Mouse (Mus musculus) midbrain, embryonic 12.5 days (tissue): Measurements from ENCODE around the gene Irf2bp1. TPM values are rescaled to one million over a fixed set of nuclear protein-coding genes. Genes with fewer than 3 reads are reported as not detected.

Experiments
- ATAC-seq: fragments of 200-750 bp; cut with Nextera tagmentation; 2 replicates; pipeline ENCODE4 v1.8.0; 2017; ENCODE audit warnings: low read depth, moderate TSS enrichment, moderate library complexity; ENCODE audit not compliant: low FRiP score
- H3K27ac ChIP-seq: fragments of 300-500 bp; sonication (generic); replicated peaks from 2 replicates; pipeline ENCODE4 v1.5.1; 2016; ENCODE audit warnings: mild to moderate bottlenecking
- H3K27me3 ChIP-seq: fragments of 300-500 bp; sonication (generic); 2 replicates; pipeline ENCODE4 v1.6.1; 2016; ENCODE audit warnings: mild to moderate bottlenecking
- H3K36me3 ChIP-seq: fragments of 300-500 bp; sonication (generic); 2 replicates; pipeline ENCODE4 v1.6.1; 2016
- H3K4me1 ChIP-seq: fragments of 300-500 bp; sonication (generic); 2 replicates; pipeline ENCODE4 v1.6.1; 2016
- H3K4me2 ChIP-seq: fragments of 300-500 bp; sonication (generic); replicated peaks from 2 replicates; pipeline ENCODE4 v1.6.1; 2016; ENCODE audit warnings: mild to moderate bottlenecking, moderate library complexity
- H3K4me3 ChIP-seq: fragments of 300-500 bp; sonication (generic); 2 replicates; pipeline ENCODE4 v1.5.1; 2016; ENCODE audit warnings: mild to moderate bottlenecking
- H3K9ac ChIP-seq: fragments of 300-500 bp; sonication (generic); replicated peaks from 2 replicates; pipeline ENCODE4 v1.6.1; 2016; ENCODE audit warnings: mild to moderate bottlenecking, moderate library complexity
- H3K9me3 ChIP-seq: fragments of 300-500 bp; sonication (generic); 2 replicates; pipeline ENCODE4 v1.6.1; 2016; ENCODE audit warnings: mild to moderate bottlenecking
- WGBS: fragments of 180-500 bp; shearing (Covaris S2); methylation state at CpG from one replicate; pipeline ENCODE4 v1.1.7; 2016; 5-methylcytosine and 5-hydroxymethylcytosine counted together
- polyA plus RNA-seq: library from polyadenylated mRNA; unstranded; fragments of >200 nt; fragmentation: Nextera tagmentation; extraction: Ambion mirVana; gene quantifications from 2 replicates; pipeline ENCODE4 v1.2.1, GENCODE M21; 2016

Gene Irf2bp1
- polyA plus RNA-seq: 41.6 and 43.1 TPM in 2 replicates

GRCm38 (mm10) chr7:19003902-19004630 is at the start of gene Irf2bp1:
Irf2bp1 (plus strand) TSS chr7:19004044.
- Histone ChIP-seq H3K36me3 (peaks cover 24% of the 10 kb centered on the region), H3K27ac (peak within 1 kb of the TSS; percentile 90), H3K27me3 (no peaks in the 10 kb centered on the region), H3K4me2 (peak within 1 kb of the TSS; percentile 94), H3K4me1 (peaks cover 50% of the 10 kb centered on the region), H3K4me3 (peak within 1 kb of the TSS; percentile 92), H3K9ac (peak within 1 kb of the TSS; percentile 92), H3K9me3 (no peaks in the 10 kb centered on the region)
- WGBS: under 1% methylated on average over 84 of the region's 90 CpGs
- peak; percentile 67 for ATAC-seq

GRCm38 (mm10) chr7:18957569-18958383 is 46.1 kb upstream of the Irf2bp1 start:
- ATAC-seq: peak; percentile 48
- Histone ChIP-seq H3K4me3 (peak overlapping the region; percentile 41), H3K27me3 (peaks cover 32% of the 10 kb centered on the region), H3K9me3 (no peaks in the 10 kb centered on the region), H3K36me3 (peaks cover 41% of the 10 kb centered on the region), H3K4me1 (peaks cover 63% of the 10 kb centered on the region), H3K4me2 (peak overlapping the region; percentile 75), H3K9ac (peak overlapping the region; percentile 67), H3K27ac (peak overlapping the region; percentile 79)
- 1% methylated on average over 105 of the region's 107 CpGs for WGBS

GRCm38 (mm10) chr7:18958384-18958766 is 45.5 kb upstream of the Irf2bp1 start:
- H3K9me3 ChIP-seq: no peaks in the 10 kb centered on the region
- ATAC-seq: peak; percentile 8; the same call in 1 of the 2 replicates
- peaks cover 69% of the 10 kb centered on the region for H3K4me1 ChIP-seq
- peak overlapping the region; percentile 79 for H3K27ac ChIP-seq
- H3K36me3 ChIP-seq: peaks cover 36% of the 10 kb centered on the region
- peak overlapping the region; percentile 67 for H3K9ac ChIP-seq
- H3K4me3 ChIP-seq: peak overlapping the region; percentile 41
- peak overlapping the region; percentile 75 for H3K4me2 ChIP-seq
- H3K27me3 ChIP-seq: peaks cover 38% of the 10 kb centered on the region
- WGBS: 3% methylated on average over 21 of the region's 21 CpGs

GRCm38 (mm10) chr7:18959446-18959845 is 44.4 kb upstream of the Irf2bp1 start:
- Histone ChIP-seq H3K27ac (no peak overlapping the region), H3K4me1 (peaks cover 79% of the 10 kb centered on the region), H3K36me3 (peaks cover 27% of the 10 kb centered on the region), H3K4me3 (no peak overlapping the region), H3K9ac (no peak overlapping the region), H3K9me3 (no peaks in the 10 kb centered on the region), H3K27me3 (peaks cover 48% of the 10 kb centered on the region), H3K4me2 (no peak overlapping the region)
- WGBS: 75% methylated on average over 8 of the region's 8 CpGs
- ATAC-seq: no peak

GRCm38 (mm10) chr7:18962171-18962792 is 41.6 kb upstream of the Irf2bp1 start:
- peak overlapping the region; percentile 38 for H3K4me3 ChIP-seq
- peak overlapping the region; percentile 71 for H3K4me2 ChIP-seq
- H3K27ac ChIP-seq: peak overlapping the region; percentile 61
- under 1% methylated on average over 17 of the region's 17 CpGs for WGBS
- peak overlapping the region; percentile 46; the same call in 1 of the 2 replicates for H3K9ac ChIP-seq
- no peaks in the 10 kb centered on the region for H3K9me3 ChIP-seq
- peaks cover 67% of the 10 kb centered on the region for H3K4me1 ChIP-seq
- peaks cover 11% of the 10 kb centered on the region; the same call in 1 of the 2 replicates for H3K36me3 ChIP-seq
- ATAC-seq: no peak
- peaks cover 39% of the 10 kb centered on the region for H3K27me3 ChIP-seq

- Histone ChIP-seq H3K9me3 (no peaks in the 10 kb centered on the region), H3K27me3 (peaks cover 39% of the 10 kb centered on the region), H3K4me3 (peak overlapping the region; percentile 38), H3K9ac (peak overlapping the region; percentile 46; the same call in 1 of the 2 replicates), H3K36me3 (peaks cover 10% of the 10 kb centered on the region; the same call in 1 of the 2 replicates), H3K4me2 (peak overlapping the region; percentile 71), H3K27ac (peak overlapping the region; percentile 61), H3K4me1 (peaks cover 67% of the 10 kb centered on the region)
- no peak; the same call in 1 of the 2 replicates for ATAC-seq
- WGBS: under 1% methylated on average over 20 of the region's 20 CpGs
Observed at GRCm38 (mm10) chr7:18962795-18963194, 41.0 kb upstream of the Irf2bp1 start.

GRCm38 (mm10) chr7:18963294-18963843 is 40.5 kb upstream of the Irf2bp1 start:
- H3K4me3 ChIP-seq: peak overlapping the region; percentile 38
- 1% methylated on average over 19 of the region's 19 CpGs for WGBS
- H3K27ac ChIP-seq: peak overlapping the region; percentile 61; the same call in 1 of the 2 replicates
- no peak for ATAC-seq
- H3K36me3 ChIP-seq: 0 out of 2 replicates have a peak, but pooled peaks cover 6% of the 10 kb centered on the region
- H3K4me2 ChIP-seq: peak overlapping the region; percentile 71
- H3K4me1 ChIP-seq: peaks cover 61% of the 10 kb centered on the region
- H3K9me3 ChIP-seq: no peaks in the 10 kb centered on the region
- H3K9ac ChIP-seq: 0 out of 2 replicates have a peak overlapping the region, but pooled peaks have one; percentile 31
- H3K27me3 ChIP-seq: peaks cover 39% of the 10 kb centered on the region

GRCm38 (mm10) chr7:18965312-18965711 is 38.5 kb upstream of the Irf2bp1 start:
- no peak overlapping the region for H3K9ac ChIP-seq

GRCm38 (mm10) chr7:18967603-18968002 is 36.2 kb upstream of the Irf2bp1 start:
- peak; percentile 47; the same call in 1 of the 2 replicates for ATAC-seq
- no peak overlapping the region for H3K4me3 ChIP-seq
- H3K9me3 ChIP-seq: no peaks in the 10 kb centered on the region
- H3K27ac ChIP-seq: peak overlapping the region; percentile 5; the same call in 1 of the 2 replicates
- H3K27me3 ChIP-seq: peaks cover 23% of the 10 kb centered on the region
- WGBS: 15% methylated on average over 8 of the region's 8 CpGs
- H3K4me1 ChIP-seq: peaks cover 23% of the 10 kb centered on the region
- H3K9ac ChIP-seq: no peak overlapping the region
- H3K36me3 ChIP-seq: no peaks in the 10 kb centered on the region
- no peak overlapping the region for H3K4me2 ChIP-seq

More at GRCm38 (mm10) chr7:18965312-18965711, 38.5 kb upstream of the Irf2bp1 start:
- Histone ChIP-seq H3K4me1 (peaks cover 46% of the 10 kb centered on the region), H3K4me3 (no peak overlapping the region), H3K9me3 (no peaks in the 10 kb centered on the region), H3K36me3 (no peaks in the 10 kb centered on the region), H3K27ac (no peak overlapping the region), H3K4me2 (no peak overlapping the region), H3K27me3 (peaks cover 35% of the 10 kb centered on the region)
- 86% methylated on average over 5 of the region's 5 CpGs for WGBS
- no peak for ATAC-seq

- no peak overlapping the region for H3K9ac ChIP-seq
- 0 out of 2 replicates have a peak, but pooled peaks cover 5% of the 10 kb centered on the region for H3K4me1 ChIP-seq
- no peak overlapping the region for H3K27ac ChIP-seq
- H3K4me2 ChIP-seq: no peak overlapping the region
- no peak for ATAC-seq
- 92% methylated on average over 3 of the region's 3 CpGs for WGBS
- no peaks in the 10 kb centered on the region; the same call in 1 of the 2 replicates for H3K27me3 ChIP-seq
- H3K36me3 ChIP-seq: no peaks in the 10 kb centered on the region
- H3K9me3 ChIP-seq: no peaks in the 10 kb centered on the region
- H3K4me3 ChIP-seq: no peak overlapping the region
Observed at GRCm38 (mm10) chr7:18970956-18971355, 32.9 kb upstream of the Irf2bp1 start.

- WGBS: 93% methylated on average over 9 of the region's 9 CpGs
- no peaks in the 10 kb centered on the region for H3K36me3 ChIP-seq
- no peak overlapping the region for H3K4me3 ChIP-seq
- no peak overlapping the region for H3K9ac ChIP-seq
- no peak for ATAC-seq
- no peaks in the 10 kb centered on the region for H3K4me1 ChIP-seq
- H3K27me3 ChIP-seq: no peaks in the 10 kb centered on the region
- no peak overlapping the region for H3K27ac ChIP-seq
- no peaks in the 10 kb centered on the region for H3K9me3 ChIP-seq
- H3K4me2 ChIP-seq: no peak overlapping the region
Observed at GRCm38 (mm10) chr7:18978381-18978780, 25.5 kb upstream of the Irf2bp1 start.
